Mouse (Mus musculus) midbrain, embryonic 13.5 days (tissue): Measurements from ENCODE around the gene Sh3rf1. TPM values are rescaled to one million over a fixed set of nuclear protein-coding genes. Genes with fewer than 3 reads are reported as not detected.

Source experiments
- ATAC-seq: fragments of 200-750 bp; cut with Nextera tagmentation; 2 replicates; pipeline ENCODE4 v1.8.0; 2017; ENCODE audit warnings: mild to moderate bottlenecking, moderate TSS enrichment, moderate library complexity
- H3K27ac ChIP-seq: fragments of 300-500 bp; sonication (generic); 2 replicates; pipeline ENCODE4 v1.5.1; 2015; ENCODE audit warnings: inconsistent platforms, mild to moderate bottlenecking, moderate library complexity
- H3K27me3 ChIP-seq: fragments of 300-500 bp; sonication (generic); 2 replicates; pipeline ENCODE4 v1.6.1; 2015; ENCODE audit warnings: mild to moderate bottlenecking, inconsistent platforms
- H3K36me3 ChIP-seq: fragments of 300-500 bp; sonication (generic); 2 replicates; pipeline ENCODE4 v1.6.1; 2015; ENCODE audit warnings: mild to moderate bottlenecking, inconsistent platforms
- H3K4me1 ChIP-seq: fragments of 300-500 bp; sonication (generic); replicated peaks from 2 replicates; pipeline ENCODE4 v1.6.1; 2015; ENCODE audit warnings: inconsistent platforms
- H3K4me2 ChIP-seq: fragments of 300-500 bp; sonication (generic); replicated peaks from 2 replicates; pipeline ENCODE4 v1.6.1; 2015; ENCODE audit warnings: moderate library complexity, mild to moderate bottlenecking, inconsistent platforms
- H3K4me3 ChIP-seq: fragments of 300-500 bp; sonication (generic); replicated peaks from 2 replicates; pipeline ENCODE4 v1.5.1; 2015; ENCODE audit warnings: mild to moderate bottlenecking, inconsistent platforms
- H3K9ac ChIP-seq: fragments of 300-500 bp; sonication (generic); replicated peaks from 2 replicates; pipeline ENCODE4 v1.6.1; 2015; ENCODE audit warnings: mild to moderate bottlenecking, inconsistent platforms
- H3K9me3 ChIP-seq: fragments of 300-500 bp; sonication (generic); 2 replicates; pipeline ENCODE4 v1.6.1; 2016; ENCODE audit warnings: mild to moderate bottlenecking, inconsistent platforms
- WGBS: fragments of 180-500 bp; shearing (Covaris S2); methylation state at CpG from one replicate; pipeline ENCODE4 v1.1.7; 2015; 5-methylcytosine and 5-hydroxymethylcytosine counted together
- polyA plus RNA-seq: library from polyadenylated mRNA; unstranded; fragments of >200 nt; fragmentation: Nextera tagmentation; extraction: Ambion mirVana; gene quantifications from 2 replicates; pipeline ENCODE4 v1.2.1, GENCODE M21; 2015

The Sh3rf1 gene
- polyA plus RNA-seq, 1 experiment from 2014 or later: 29.8 TPM

- WGBS: 50% methylated on average over 20 of the region's 20 CpGs
- H3K9me3 ChIP-seq: no peaks in the 10 kb centered on the region
- H3K27ac ChIP-seq: peak overlapping the region; percentile 47; the same call in 1 of the 2 replicates
- H3K9ac ChIP-seq: peak overlapping the region; percentile 93
- peak overlapping the region; percentile 84 for H3K4me2 ChIP-seq
- no peaks in the 10 kb centered on the region for H3K36me3 ChIP-seq
- peak overlapping the region; percentile 92 for H3K4me3 ChIP-seq
- peaks cover 58% of the 10 kb centered on the region for H3K4me1 ChIP-seq
- no peaks in the 10 kb centered on the region for H3K27me3 ChIP-seq
- ATAC-seq: no peak
These were observed 2.1 kb downstream of the Sh3rf1 start for GRCm38 (mm10) chr8:61225581-61226395.

GRCm38 (mm10) chr8:61226632-61227031 lies 3.0 kb downstream of the Sh3rf1 start:
- peaks cover 66% of the 10 kb centered on the region for H3K4me1 ChIP-seq

GRCm38 (mm10) chr8:61228678-61229077 lies 5.0 kb downstream of the Sh3rf1 start:
- no peak overlapping the region for H3K9ac ChIP-seq
- no peak for ATAC-seq
- no peaks in the 10 kb centered on the region for H3K36me3 ChIP-seq
- H3K27me3 ChIP-seq: no peaks in the 10 kb centered on the region
- peak overlapping the region; percentile 92 for H3K4me3 ChIP-seq
- peaks cover 72% of the 10 kb centered on the region for H3K4me1 ChIP-seq
- no peak overlapping the region for H3K27ac ChIP-seq
- H3K4me2 ChIP-seq: peak overlapping the region; percentile 41
- 83% methylated on average over 8 of the region's 8 CpGs for WGBS
- H3K9me3 ChIP-seq: no peaks in the 10 kb centered on the region

More at GRCm38 (mm10) chr8:61226632-61227031, 3.0 kb downstream of the Sh3rf1 start:
- H3K27ac ChIP-seq: no peak overlapping the region
- H3K4me3 ChIP-seq: peak overlapping the region; percentile 92
- no peak for ATAC-seq
- H3K4me2 ChIP-seq: peak overlapping the region; percentile 84
- H3K27me3 ChIP-seq: no peaks in the 10 kb centered on the region
- WGBS: 71% methylated on average over 5 of the region's 5 CpGs
- H3K36me3 ChIP-seq: no peaks in the 10 kb centered on the region
- H3K9ac ChIP-seq: peak overlapping the region; percentile 93
- H3K9me3 ChIP-seq: no peaks in the 10 kb centered on the region

GRCm38 (mm10) chr8:61229511-61230195 lies 6.0 kb downstream of the Sh3rf1 start:
- peaks cover 72% of the 10 kb centered on the region for H3K4me1 ChIP-seq

GRCm38 (mm10) chr8:61230881-61231755 lies 7.4 kb downstream of the Sh3rf1 start:
- Histone ChIP-seq H3K4me2 (no peak overlapping the region), H3K4me3 (no peak overlapping the region), H3K9ac (no peak overlapping the region), H3K4me1 (peaks cover 72% of the 10 kb centered on the region), H3K27me3 (no peaks in the 10 kb centered on the region), H3K9me3 (no peaks in the 10 kb centered on the region), H3K27ac (no peak overlapping the region), H3K36me3 (no peaks in the 10 kb centered on the region)
- ATAC-seq: no peak
- 95% methylated on average over 11 of the region's 11 CpGs for WGBS

More at GRCm38 (mm10) chr8:61229511-61230195, 6.0 kb downstream of the Sh3rf1 start:
- 54% methylated on average over 12 of the region's 12 CpGs for WGBS
- Histone ChIP-seq H3K36me3 (no peaks in the 10 kb centered on the region), H3K27me3 (no peaks in the 10 kb centered on the region), H3K4me3 (peak overlapping the region; percentile 20), H3K4me2 (peak overlapping the region; percentile 42), H3K9me3 (no peaks in the 10 kb centered on the region), H3K27ac (no peak overlapping the region), H3K9ac (peak overlapping the region; percentile 36; the same call in 1 of the 2 replicates)
- ATAC-seq: no peak

GRCm38 (mm10) chr8:61235499-61235898 lies 11.8 kb downstream of the Sh3rf1 start:
- 88% methylated on average over 5 of the region's 5 CpGs for WGBS
- no peak overlapping the region for H3K9ac ChIP-seq
- no peak overlapping the region for H3K4me2 ChIP-seq
- peaks cover 47% of the 10 kb centered on the region for H3K4me1 ChIP-seq
- no peak overlapping the region for H3K4me3 ChIP-seq
- peaks cover 5% of the 10 kb centered on the region for H3K36me3 ChIP-seq
- no peaks in the 10 kb centered on the region for H3K27me3 ChIP-seq
- no peak overlapping the region for H3K27ac ChIP-seq
- ATAC-seq: no peak
- H3K9me3 ChIP-seq: no peaks in the 10 kb centered on the region

GRCm38 (mm10) chr8:61236506-61237268 lies 13.0 kb downstream of the Sh3rf1 start:
- no peak for ATAC-seq
- no peak overlapping the region for H3K27ac ChIP-seq
- WGBS: 80% methylated on average over 9 of the region's 9 CpGs
- H3K9ac ChIP-seq: no peak overlapping the region
- no peak overlapping the region for H3K4me2 ChIP-seq
- peaks cover 5% of the 10 kb centered on the region for H3K36me3 ChIP-seq
- H3K4me3 ChIP-seq: no peak overlapping the region
- H3K27me3 ChIP-seq: no peaks in the 10 kb centered on the region
- no peaks in the 10 kb centered on the region for H3K9me3 ChIP-seq
- peaks cover 44% of the 10 kb centered on the region for H3K4me1 ChIP-seq

GRCm38 (mm10) chr8:61239576-61239975 lies 15.9 kb downstream of the Sh3rf1 start:
- Histone ChIP-seq H3K9ac (no peak overlapping the region), H3K27me3 (no peaks in the 10 kb centered on the region), H3K4me3 (no peak overlapping the region), H3K27ac (no peak overlapping the region), H3K4me2 (no peak overlapping the region), H3K36me3 (peaks cover 19% of the 10 kb centered on the region), H3K9me3 (peaks cover 5% of the 10 kb centered on the region; the same call in 1 of the 2 replicates), H3K4me1 (peaks cover 33% of the 10 kb centered on the region)
- WGBS: 73% methylated on average over 3 of the region's 3 CpGs
- ATAC-seq: no peak

GRCm38 (mm10) chr8:61241229-61241628 lies 17.6 kb downstream of the Sh3rf1 start:
- H3K27me3 ChIP-seq: no peaks in the 10 kb centered on the region
- peaks cover 5% of the 10 kb centered on the region; the same call in 1 of the 2 replicates for H3K9me3 ChIP-seq
- no peak overlapping the region for H3K4me3 ChIP-seq
- no peak overlapping the region for H3K27ac ChIP-seq
- 77% methylated on average over 8 of the region's 8 CpGs for WGBS
- H3K36me3 ChIP-seq: peaks cover 19% of the 10 kb centered on the region
- H3K4me1 ChIP-seq: peaks cover 18% of the 10 kb centered on the region
- no peak overlapping the region for H3K9ac ChIP-seq
- no peak overlapping the region for H3K4me2 ChIP-seq
- peak; percentile 62; the same call in 1 of the 2 replicates for ATAC-seq

GRCm38 (mm10) chr8:61242896-61243295 lies 19.2 kb downstream of the Sh3rf1 start:
- Histone ChIP-seq H3K27ac (no peak overlapping the region), H3K4me1 (peaks cover 17% of the 10 kb centered on the region), H3K27me3 (no peaks in the 10 kb centered on the region), H3K4me2 (no peak overlapping the region), H3K9ac (no peak overlapping the region), H3K4me3 (no peak overlapping the region), H3K36me3 (peaks cover 17% of the 10 kb centered on the region), H3K9me3 (peaks cover 5% of the 10 kb centered on the region; the same call in 1 of the 2 replicates)
- 98% methylated on average over 19 of the region's 19 CpGs for WGBS
- ATAC-seq: no peak

- H3K9me3 ChIP-seq: peaks cover 5% of the 10 kb centered on the region; the same call in 1 of the 2 replicates
- H3K27ac ChIP-seq: no peak overlapping the region
- no peaks in the 10 kb centered on the region for H3K27me3 ChIP-seq
- H3K4me3 ChIP-seq: no peak overlapping the region
- H3K4me2 ChIP-seq: no peak overlapping the region
- H3K36me3 ChIP-seq: peaks cover 14% of the 10 kb centered on the region
- peaks cover 21% of the 10 kb centered on the region for H3K4me1 ChIP-seq
- whole genome bisulfite sequencing: 95% methylated on average over 5 of the region's 5 CpGs
- no peak for ATAC-seq
- no peak overlapping the region for H3K9ac ChIP-seq
These were observed 19.8 kb downstream of the Sh3rf1 start for GRCm38 (mm10) chr8:61243491-61243890.
